Mouse (Mus musculus) liver, adult 2 months (tissue): ENCODE measurements around the gene Atrx. TPM values are rescaled to one million over a fixed set of nuclear protein-coding genes. Genes with fewer than 3 reads are reported as not detected.
A peak's percentile ranks its signal among the peaks of the same experiment; 100 is the strongest.

Experiments
- DNase-seq: peaks from one replicate; pipeline ENCODE4 v3.0.0-alpha.2; 2011; ENCODE audit warnings: low read depth, low spot score; ENCODE audit errors: extremely low read depth
- H3K27ac ChIP-seq: fragments of 200-500 bp; replicated peaks from 2 replicates; pipeline ENCODE4 v1.5.1; 2012; ENCODE audit warnings: low read depth, mild to moderate bottlenecking, control low read depth, inconsistent platforms, low read length; ENCODE audit not compliant: insufficient read depth
- H3K27me3 ChIP-seq: fragments of 200-500 bp; 2 replicates; pipeline ENCODE4 v1.6.1; 2012; ENCODE audit warnings: mild to moderate bottlenecking, moderate library complexity, low read length, inconsistent platforms; ENCODE audit not compliant: control insufficient read depth, insufficient read depth
- H3K36me3 ChIP-seq: fragments of 200-500 bp; 2 replicates; pipeline ENCODE4 v1.6.1; 2012; ENCODE audit warnings: low read length, inconsistent platforms; ENCODE audit not compliant: control insufficient read depth, insufficient read depth
- H3K4me1 ChIP-seq: fragments of 200-500 bp; 2 replicates; pipeline ENCODE4 v1.6.1; 2011; ENCODE audit warnings: low read length; ENCODE audit not compliant: control insufficient read depth, insufficient read depth
- H3K4me3 ChIP-seq: fragments of 200-500 bp; 2 replicates; pipeline ENCODE4 v1.5.1; 2011; ENCODE audit warnings: low read depth, mild to moderate bottlenecking, control low read depth, low read length, moderate library complexity; ENCODE audit not compliant: insufficient read depth
- H3K79me2 ChIP-seq: fragments of 200-500 bp; 2 replicates; pipeline ENCODE4 v1.6.1; 2012; ENCODE audit warnings: inconsistent platforms, mild to moderate bottlenecking, low read length, moderate library complexity; ENCODE audit not compliant: control insufficient read depth, insufficient read depth
- H3K9ac ChIP-seq: fragments of 200-500 bp; 2 replicates; pipeline ENCODE4 v1.6.1; 2012; ENCODE audit warnings: low read depth, mild to moderate bottlenecking, control low read depth, inconsistent platforms, low read length
- CTCF ChIP-seq: fragments of 200-500 bp; IDR thresholded peaks from 2 replicates; pipeline ENCODE4 v1.5.1; 2011; ENCODE audit warnings: low read depth, low read length, control low read depth
- POLR2A ChIP-seq: fragments of 200-500 bp; IDR thresholded peaks from 2 replicates; pipeline ENCODE4 v1.6.1; 2011; ENCODE audit warnings: low read length, control low read depth; ENCODE audit not compliant: insufficient read depth; ENCODE audit errors: extremely low read depth
- WGBS: fragments of 180-500 bp; shearing (Covaris S2); methylation state at CpG from one replicate; pipeline ENCODE4 v1.1.7; 2018; 5-methylcytosine and 5-hydroxymethylcytosine counted together
- polyA plus RNA-seq: library from polyadenylated mRNA; depleted of rRNA; stranded (reverse); fragments of >200 nt; gene quantifications from 2 replicates; pipeline ENCODE4 v1.2.3, GENCODE M21; 2012
- total RNA-seq: library from RNA; depleted of rRNA; stranded (reverse); fragments of >200 nt; gene quantifications from 2 replicates; pipeline ENCODE4 v1.2.3, GENCODE M21; 2014

The Atrx gene
- total and polyA plus RNA-seq, 2 experiments, result 10.5 to 81.2 TPM

- Histone ChIP-seq H3K4me3 (no peak overlapping the region), H3K27ac (no peak overlapping the region), H3K4me1 (no peaks in the 10 kb centered on the region), H3K9ac (no peak overlapping the region), H3K36me3 (peaks cover 7% of the 10 kb centered on the region; the same call in 1 of the 2 replicates), H3K79me2 (no peaks in the 10 kb centered on the region), H3K27me3 (no peaks in the 10 kb centered on the region)
- TF ChIP-seq POLR2A (no peak), CTCF (peak; percentile 51; the same call in 1 of the 2 replicates)
- peak; percentile 14 for DNase-seq
- 86% methylated on average over 5 of the region's 5 CpGs for WGBS
These were observed 64.8 kb downstream of the Atrx start for GRCm38 (mm10) chrX:105864367-105864766.

- H3K27me3 ChIP-seq, result no peaks in the 10 kb centered on the region
- no peaks in the 10 kb centered on the region for H3K79me2 ChIP-seq
- no peak for TF ChIP-seq POLR2A
- no peak for TF ChIP-seq CTCF
- H3K27ac ChIP-seq, result no peak overlapping the region
- H3K36me3 ChIP-seq, result peaks cover 30% of the 10 kb centered on the region
- 67% methylated on average over 5 of the region's 5 CpGs for whole genome bisulfite sequencing
- no peaks in the 10 kb centered on the region for H3K4me1 ChIP-seq
- no peak for DNase-seq
- no peak overlapping the region for H3K9ac ChIP-seq
- H3K4me3 ChIP-seq, result no peak overlapping the region
These were observed 104.7 kb downstream of the Atrx start for GRCm38 (mm10) chrX:105824462-105824861.

GRCm38 (mm10) chrX:105794806-105795403, 134.3 kb downstream of the Atrx start:
- no peaks in the 10 kb centered on the region for H3K79me2 ChIP-seq
- DNase-seq, result peak; percentile 6
- H3K4me1 ChIP-seq, result no peaks in the 10 kb centered on the region
- no peak overlapping the region for H3K4me3 ChIP-seq
- H3K36me3 ChIP-seq, result peaks cover 3% of the 10 kb centered on the region; the same call in 1 of the 2 replicates
- H3K9ac ChIP-seq, result no peak overlapping the region
- H3K27me3 ChIP-seq, result no peaks in the 10 kb centered on the region
- whole genome bisulfite sequencing, result 52% methylated on average over 8 of the region's 8 CpGs
- no peak for TF ChIP-seq CTCF
- TF ChIP-seq POLR2A, result no peak
- H3K27ac ChIP-seq, result no peak overlapping the region

- H3K9ac ChIP-seq, result no peak overlapping the region
- WGBS, result 93% methylated on average over 5 of the region's 5 CpGs
- H3K27me3 ChIP-seq, result no peaks in the 10 kb centered on the region
- no peaks in the 10 kb centered on the region for H3K36me3 ChIP-seq
- no peak overlapping the region for H3K4me3 ChIP-seq
- no peak for TF ChIP-seq POLR2A
- TF ChIP-seq CTCF, result no peak
- no peaks in the 10 kb centered on the region for H3K79me2 ChIP-seq
- no peak overlapping the region for H3K27ac ChIP-seq
- DNase-seq, result no peak
- no peaks in the 10 kb centered on the region for H3K4me1 ChIP-seq
These were observed 155.9 kb downstream of the Atrx start for GRCm38 (mm10) chrX:105773281-105773680.

- H3K36me3 ChIP-seq, result no peaks in the 10 kb centered on the region
- H3K4me1 ChIP-seq, result no peaks in the 10 kb centered on the region; the same call in 1 of the 2 replicates
- H3K27me3 ChIP-seq, result peaks cover 17% of the 10 kb centered on the region; the same call in 1 of the 2 replicates
- WGBS, result 72% methylated on average over 3 of the region's 3 CpGs
- no peak for DNase-seq
- H3K79me2 ChIP-seq, result no peaks in the 10 kb centered on the region
- no peak overlapping the region for H3K27ac ChIP-seq
- TF ChIP-seq CTCF (no peak), POLR2A (no peak)
- H3K9ac ChIP-seq, result no peak overlapping the region
- H3K4me3 ChIP-seq, result no peak overlapping the region
These were observed 161.3 kb downstream of the Atrx start for GRCm38 (mm10) chrX:105767932-105768331.

- H3K27me3 ChIP-seq, result peaks cover 17% of the 10 kb centered on the region; the same call in 1 of the 2 replicates
- H3K36me3 ChIP-seq, result no peaks in the 10 kb centered on the region
- no peaks in the 10 kb centered on the region; the same call in 1 of the 2 replicates for H3K4me1 ChIP-seq
- DNase-seq, result no peak
- H3K79me2 ChIP-seq, result no peaks in the 10 kb centered on the region
- TF ChIP-seq CTCF, result no peak
- TF ChIP-seq POLR2A, result no peak
- H3K4me3 ChIP-seq, result no peak overlapping the region
- H3K27ac ChIP-seq, result no peak overlapping the region
- no peak overlapping the region for H3K9ac ChIP-seq
- WGBS, result 44% methylated on average over 9 of the region's 9 CpGs
These were observed 161.9 kb downstream of the Atrx start for GRCm38 (mm10) chrX:105767177-105767764.
